Mouse (Mus musculus) layer of hippocampus, adult 9-11 months (tissue): ENCODE measurements around the gene Rdh12.

Experiments
- DNase-seq: peaks from one replicate; pipeline ENCODE4 v3.0.0; 2022

Rdh12 gene

GRCm38 (mm10) chr12:79253294-79254053 is 44.8 kb downstream of the Rdh12 start:
- no peak for DNase-seq

GRCm38 (mm10) chr12:79254975-79255374 is 46.3 kb downstream of the Rdh12 start:
- DNase-seq, result no peak

- DNase-seq, result no peak
Observed at GRCm38 (mm10) chr12:79260154-79260553, 51.4 kb downstream of the Rdh12 start.

GRCm38 (mm10) chr12:79261035-79261434 is 52.3 kb downstream of the Rdh12 start:
- DNase-seq, result no peak
